Mouse (Mus musculus): Measurements from ENCODE around the gene Mxd1.

Gene Mxd1

DNA sequence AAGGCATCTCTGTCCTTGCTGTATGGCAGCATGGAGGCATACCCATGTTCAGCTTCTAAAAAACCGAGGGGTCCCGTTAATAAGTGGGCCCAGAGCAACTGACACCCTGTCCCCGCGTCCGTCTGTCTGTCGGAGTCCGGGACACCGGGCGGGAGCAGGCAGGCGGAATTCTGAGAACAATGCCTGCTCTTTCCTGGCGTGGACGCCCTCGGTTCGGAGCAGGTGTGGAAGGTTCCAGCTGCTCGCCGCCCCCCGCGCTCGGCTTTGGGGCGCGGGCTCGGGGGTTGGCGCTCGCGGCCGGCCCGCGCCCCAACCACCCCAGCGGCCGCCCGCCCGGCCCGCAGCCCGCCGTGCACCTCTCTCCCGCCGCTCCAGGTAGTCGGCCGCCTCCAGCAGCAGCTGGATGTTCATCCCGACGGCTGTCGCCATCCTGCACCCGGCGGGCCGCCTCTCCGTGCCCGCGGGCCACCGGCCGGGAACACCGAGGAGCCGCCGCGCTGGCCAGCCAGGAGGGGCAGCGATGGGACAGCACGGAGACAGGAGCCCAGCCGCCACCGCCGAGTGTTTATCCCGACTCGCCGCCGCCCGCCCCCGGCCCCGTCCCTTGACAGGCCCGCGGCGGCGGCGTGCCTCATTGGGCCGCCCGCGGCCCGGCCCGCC is at the start of gene Mxd1:
Mxd1 (minus strand) TSS at position 582 of the 660 bp plus-strand sequence.
- no peak for DNase-seq (ENCODE audit: low read depth, low spot score)

DNA sequence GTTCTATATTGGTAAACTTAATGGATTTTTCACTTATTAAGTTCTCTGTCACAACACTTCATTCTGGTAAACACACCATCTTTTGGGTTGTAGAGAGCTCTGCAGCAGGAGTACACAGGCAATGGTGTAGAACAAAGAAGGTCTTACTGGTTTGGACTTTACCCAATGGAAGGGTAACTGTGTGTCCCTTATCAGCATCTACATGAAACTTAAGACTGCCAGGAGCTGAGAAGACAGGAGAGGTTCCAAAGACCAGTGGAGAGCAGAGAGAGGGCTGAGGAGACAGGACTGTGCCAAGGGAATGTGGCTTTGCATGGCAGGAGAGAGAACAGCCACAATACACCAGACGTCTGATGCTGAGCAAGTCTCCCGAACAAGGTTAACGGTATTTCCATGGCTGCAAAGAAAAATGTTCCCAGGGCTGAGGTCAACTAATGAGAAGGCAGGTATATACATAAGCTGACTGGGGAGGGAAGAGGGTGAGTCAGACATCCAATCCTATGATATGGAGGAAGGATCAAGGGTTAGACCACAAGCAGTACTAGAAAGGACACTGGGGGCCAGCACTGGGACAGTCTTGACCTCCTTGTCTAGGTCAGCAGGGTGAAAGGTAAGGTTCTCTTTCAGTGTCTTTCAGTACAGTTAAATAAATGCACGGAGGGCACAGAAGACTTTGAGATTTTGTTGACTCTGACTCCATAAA is 39.3 kb upstream of the Mxd1 start:
- no peak for DNase-seq (ENCODE audit: low read depth, low spot score)

GRCm38 (mm10) chr6:86702577-86702976 is 33.6 kb upstream of the Mxd1 start:
- DNase-seq (ENCODE audit: low read depth, low spot score), result no peak

DNA sequence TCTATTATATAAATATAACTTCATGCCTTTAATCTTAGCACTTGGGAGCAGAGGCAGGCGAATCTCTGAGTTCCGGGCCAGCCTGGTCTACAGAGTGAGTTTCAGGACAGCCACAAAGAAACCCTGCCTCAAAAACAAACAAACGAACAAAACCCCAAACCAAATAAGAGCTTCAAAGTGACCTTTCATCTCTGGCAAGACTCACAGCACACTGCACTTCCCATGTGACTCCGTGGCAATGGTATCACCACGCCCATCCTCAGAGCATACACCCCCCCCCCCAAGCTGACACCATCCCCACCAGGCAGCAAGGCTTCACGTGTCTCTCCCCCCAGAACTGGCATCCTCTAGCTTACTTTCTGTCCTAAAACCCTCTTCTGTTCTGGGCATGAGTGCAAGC is 28.9 kb upstream of the Mxd1 start:
- DNase-seq (ENCODE audit: low read depth, low spot score), result no peak

DNA sequence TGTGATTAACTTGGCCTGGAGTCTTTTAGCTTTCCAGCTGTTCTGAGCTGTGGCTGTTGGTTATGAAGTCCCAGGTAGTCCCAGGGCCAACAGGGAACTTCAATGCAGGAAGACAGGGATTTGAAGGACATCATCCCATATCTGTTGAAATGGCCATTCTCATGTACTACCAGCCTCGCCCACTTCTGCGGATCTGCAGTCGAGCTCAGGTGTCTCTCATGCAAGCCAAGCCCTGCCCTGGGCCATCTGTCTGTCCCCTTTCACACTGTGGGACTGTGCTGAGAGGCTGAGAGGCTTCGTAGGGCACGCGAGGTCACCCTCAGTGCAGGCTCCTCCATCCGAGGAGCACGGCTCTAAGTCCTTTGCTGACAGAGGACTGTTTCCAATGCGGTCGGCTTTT is 27.3 kb upstream of the Mxd1 start:
- DNase-seq (ENCODE audit: low read depth, low spot score), result no peak

DNA sequence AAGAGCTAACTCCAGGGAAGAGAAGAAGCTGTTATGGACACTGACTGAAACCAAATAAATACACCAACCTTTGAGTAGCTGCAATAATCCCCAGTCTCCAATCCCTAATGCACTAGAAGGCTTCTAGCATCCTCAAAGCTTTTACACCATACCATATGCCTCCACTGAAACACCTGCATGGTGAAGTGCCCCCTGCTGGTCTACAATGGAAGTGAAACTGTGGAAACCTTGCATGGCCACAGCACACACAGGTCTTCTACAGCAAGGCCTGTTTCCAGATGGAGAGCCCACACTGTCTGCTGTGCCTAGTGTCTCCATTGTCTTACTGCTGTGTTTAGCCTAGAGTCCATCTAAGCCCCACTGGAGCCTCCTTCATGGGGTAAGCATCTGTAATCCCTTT is 25.5 kb upstream of the Mxd1 start:
- peak; percentile 33 for DNase-seq (ENCODE audit: low read depth, low spot score)

DNA sequence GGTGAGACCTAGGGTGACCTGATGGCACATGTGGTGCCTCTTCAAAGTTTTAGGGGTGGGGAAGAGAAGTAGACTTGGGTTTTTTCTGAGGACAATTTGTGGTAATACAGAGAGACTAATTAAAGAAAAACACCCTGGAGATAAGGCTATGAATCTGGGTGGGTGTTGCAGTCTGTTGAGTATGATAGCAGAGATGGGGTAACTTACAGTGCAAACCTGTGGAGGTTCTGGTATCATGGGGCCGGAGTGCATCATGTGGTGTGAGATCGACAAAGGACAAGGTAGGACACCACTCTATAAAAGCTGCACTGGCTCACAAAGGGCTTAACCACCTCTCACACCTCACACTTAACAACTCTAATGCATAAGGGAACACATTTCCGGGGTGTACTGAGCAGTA is 20.7 kb upstream of the Mxd1 start:
- no peak for DNase-seq (ENCODE audit: low read depth, low spot score)

DNA sequence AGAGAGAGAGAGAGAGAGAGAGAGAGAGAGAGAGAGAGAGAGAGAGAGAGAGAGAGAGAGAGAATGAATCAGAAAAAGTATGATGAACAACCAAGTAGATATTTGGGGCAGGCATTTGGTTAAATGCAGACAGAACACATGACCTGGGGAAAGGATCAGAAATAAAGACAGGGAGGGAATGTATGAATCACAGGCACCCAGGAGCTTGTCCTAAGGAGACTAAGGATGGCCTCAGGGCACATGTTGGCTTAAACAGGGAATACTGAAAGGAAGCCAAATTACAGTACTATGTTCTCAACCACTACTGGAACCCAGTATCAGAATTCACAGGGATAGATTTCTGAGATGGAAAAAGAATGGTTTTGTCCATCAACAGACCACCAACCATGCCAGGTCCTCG is 18.0 kb upstream of the Mxd1 start:
- no peak for DNase-seq (ENCODE audit: low read depth, low spot score)

DNA sequence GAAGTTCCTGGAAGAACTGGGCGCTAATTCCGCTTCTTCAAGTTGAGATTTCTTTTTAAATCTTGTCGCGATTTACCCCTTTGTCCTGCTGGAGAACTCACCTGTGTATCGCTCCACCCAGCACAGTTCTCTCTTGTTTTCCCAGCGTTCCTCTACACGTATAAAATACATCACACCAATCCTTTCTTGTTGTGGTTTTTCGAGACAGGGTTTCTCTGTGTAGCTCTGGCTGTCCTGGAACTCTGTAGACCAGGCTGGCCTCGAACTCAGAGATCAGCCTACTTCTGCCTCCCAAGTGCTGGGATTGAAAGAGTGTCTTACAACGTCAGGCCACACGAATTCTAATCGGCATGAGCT is 15.7 kb upstream of the Mxd1 start:
- no peak for DNase-seq (ENCODE audit: low read depth, low spot score)

DNA sequence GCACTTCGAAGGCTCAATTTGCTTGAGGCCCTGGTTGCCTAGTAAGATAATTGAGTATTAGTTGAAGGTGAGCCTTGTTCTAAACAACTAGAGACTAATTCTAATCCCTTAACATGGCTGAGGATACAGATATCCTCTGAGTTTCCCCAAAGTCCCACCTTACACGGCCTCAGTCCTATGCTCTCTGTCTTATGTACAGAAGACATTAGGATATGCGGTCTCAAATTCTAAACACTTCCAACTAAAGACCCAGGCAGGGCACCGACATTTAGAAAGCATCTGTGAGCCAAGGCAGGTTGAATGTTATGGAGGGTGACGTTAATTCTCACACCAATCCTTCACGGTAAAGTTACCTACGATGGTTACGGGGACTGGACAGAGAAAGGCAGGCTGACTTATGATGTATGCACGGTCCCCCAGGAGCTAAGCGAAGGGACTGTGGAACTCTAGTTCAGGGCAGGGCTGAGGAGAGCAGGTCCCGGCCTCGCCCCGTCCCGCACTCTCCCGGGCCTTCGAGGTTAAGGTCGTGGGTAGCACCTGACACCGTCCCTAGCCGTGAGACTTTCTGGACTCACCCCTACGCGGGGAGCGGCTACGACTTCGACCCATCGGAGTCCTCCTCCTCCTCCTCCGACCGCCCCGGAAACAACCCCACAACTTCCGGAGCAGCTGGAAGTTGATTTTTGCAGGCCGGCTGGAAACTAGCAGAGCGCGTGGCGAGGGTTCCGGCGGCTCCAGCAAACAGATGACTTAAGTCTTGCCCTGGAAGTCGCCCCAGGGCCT is 15.1 kb upstream of the Mxd1 start, which contains the start of gene Snrnp27:
Snrnp27 (minus strand) TSS at position 651 of the 783 bp plus-strand sequence.
- DNase-seq (ENCODE audit: low read depth, low spot score), result peak; percentile 85

- no peak for DNase-seq (ENCODE audit: low read depth, low spot score)
Observed at GRCm38 (mm10) chr6:86681289-86681688, 12.3 kb upstream of the Mxd1 start.

DNA sequence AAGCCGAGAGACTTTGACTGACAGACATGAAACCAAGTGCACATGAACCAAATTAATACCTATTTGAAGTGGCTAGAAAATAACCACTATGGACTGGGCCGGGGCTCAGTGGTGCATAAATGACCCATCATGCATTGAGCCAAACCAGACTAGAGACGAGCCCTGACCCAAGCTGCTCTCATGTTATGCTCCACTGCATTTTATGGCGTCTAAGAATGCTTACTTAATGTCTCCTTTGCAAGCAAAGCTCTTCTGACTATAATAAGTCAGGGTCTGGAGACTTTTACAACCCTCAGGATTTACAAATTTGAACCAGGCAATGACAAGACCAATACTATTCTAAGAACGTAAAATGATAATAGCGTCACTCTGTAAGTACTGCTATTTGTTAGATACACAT is 9.4 kb upstream of the Mxd1 start:
- no peak for DNase-seq (ENCODE audit: low read depth, low spot score)

- peak; percentile 40 for DNase-seq (ENCODE audit: low read depth, low spot score)
Observed at GRCm38 (mm10) chr6:86670873-86671272, 1.9 kb upstream of the Mxd1 start.

DNA sequence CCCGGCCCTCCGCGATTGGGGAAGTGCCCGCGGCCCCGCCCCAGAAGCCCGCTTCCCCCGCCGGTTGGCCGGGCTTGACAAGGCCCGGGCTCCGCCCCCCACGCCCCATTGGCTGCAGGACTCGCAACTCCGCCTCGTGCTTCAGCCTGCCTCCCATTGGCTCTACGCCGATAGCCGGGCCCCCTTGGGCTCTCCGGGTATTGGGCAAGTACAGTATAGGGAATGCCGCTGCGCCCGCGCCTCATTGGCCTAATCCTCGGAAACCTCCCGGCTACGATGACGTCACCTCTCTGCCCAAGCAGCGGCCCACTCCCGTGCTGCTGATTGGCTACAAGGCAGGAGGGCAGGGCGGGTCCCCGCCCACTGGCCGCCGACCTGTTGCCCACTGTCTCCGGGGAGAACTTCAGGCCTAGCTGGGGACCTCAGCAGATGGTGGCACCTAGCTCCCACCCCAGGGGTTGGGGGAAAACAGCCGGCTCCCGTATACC is 323 bp upstream of the Mxd1 start:
- DNase-seq (ENCODE audit: low read depth, low spot score), result peak; percentile 99

GRCm38 (mm10) chr6:86667061-86667460 is 1.9 kb downstream of the Mxd1 start:
- no peak for DNase-seq (ENCODE audit: low read depth, low spot score)

- DNase-seq (ENCODE audit: low read depth, low spot score), result no peak
Observed at GRCm38 (mm10) chr6:86665560-86666307, 3.2 kb downstream of the Mxd1 start.

GRCm38 (mm10) chr6:86665076-86665475 is 3.9 kb downstream of the Mxd1 start:
- no peak for DNase-seq (ENCODE audit: low read depth, low spot score)

DNA sequence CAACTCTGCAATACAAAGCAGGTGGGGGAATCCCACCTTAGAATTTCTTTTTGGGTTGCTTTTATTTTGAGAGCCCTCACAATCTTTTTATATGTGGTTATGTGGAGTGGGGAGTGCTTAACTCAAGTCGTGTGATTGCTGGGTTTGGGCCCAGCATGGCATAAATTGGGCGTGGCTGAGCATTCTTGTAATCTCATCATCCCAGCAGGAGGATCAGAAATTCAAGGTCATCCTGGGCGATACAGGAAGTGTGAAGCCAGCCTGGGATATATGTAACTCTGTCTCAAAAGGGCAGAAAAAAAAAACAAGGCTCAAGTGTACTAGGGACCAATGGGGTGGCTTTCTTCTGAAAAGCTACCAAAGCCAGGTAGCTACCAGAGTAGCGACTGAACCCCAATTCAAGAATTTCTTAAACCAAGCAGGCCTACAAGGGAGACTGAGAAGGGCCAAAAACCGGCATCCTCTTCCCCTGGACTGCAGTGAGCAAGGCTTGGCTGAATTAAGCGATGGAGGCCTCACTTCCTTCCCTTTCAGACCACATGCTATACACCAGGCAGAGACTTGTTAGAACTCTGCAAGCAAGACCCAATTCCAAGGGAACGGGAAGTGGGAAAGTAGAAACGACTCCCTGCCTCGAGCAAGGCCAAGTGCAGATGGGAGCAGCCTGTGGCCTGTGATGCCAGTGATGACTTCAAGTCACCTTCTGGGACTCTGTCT is 8.6 kb downstream of the Mxd1 start:
- no peak for DNase-seq (ENCODE audit: low read depth, low spot score)

DNA sequence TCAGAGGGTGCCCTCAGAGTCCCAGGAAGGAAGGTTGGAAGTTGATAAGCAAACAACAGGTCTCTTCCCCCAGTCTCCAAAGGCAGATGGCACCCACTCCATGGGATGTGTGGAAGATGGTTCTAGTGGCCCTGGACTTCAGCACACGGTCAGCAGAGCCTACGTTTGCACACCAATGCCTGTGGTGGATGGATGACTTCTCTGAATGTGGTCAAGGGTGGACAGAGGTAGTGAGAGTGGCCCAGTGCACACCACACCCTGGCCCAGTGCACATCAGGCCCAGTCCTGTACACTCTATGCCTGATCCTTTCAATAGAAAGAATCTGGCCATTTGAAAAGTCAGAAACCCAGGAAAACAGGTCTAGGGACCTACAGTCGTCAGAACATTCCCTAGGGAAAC is 10.5 kb downstream of the Mxd1 start:
- DNase-seq (ENCODE audit: low read depth, low spot score), result no peak

GRCm38 (mm10) chr6:86654270-86654916 is 14.6 kb downstream of the Mxd1 start:
- no peak for DNase-seq (ENCODE audit: low read depth, low spot score)

DNA sequence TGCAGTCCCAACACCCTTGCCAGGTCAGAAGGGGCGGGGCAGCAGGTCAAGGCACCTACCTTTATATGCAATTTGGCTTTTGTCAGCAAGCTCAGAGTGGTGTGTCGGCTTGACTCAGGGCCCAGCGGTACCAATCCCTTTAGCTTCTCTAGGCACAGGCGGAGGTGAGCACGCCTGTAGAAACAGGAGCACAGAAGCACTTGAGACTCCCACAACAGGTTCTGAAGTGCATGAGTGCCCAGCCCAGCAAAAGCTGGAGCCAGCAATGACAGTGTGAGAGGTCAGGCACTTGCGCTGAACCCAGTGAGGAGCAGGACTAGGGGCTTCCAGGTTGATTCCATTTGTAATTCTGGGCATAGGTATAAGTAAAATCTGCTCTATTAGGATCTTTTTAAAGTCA is 15.9 kb downstream of the Mxd1 start:
- no peak for DNase-seq (ENCODE audit: low read depth, low spot score)
